Mouse (Mus musculus): ENCODE data around the gene Wdr59.

DNA sequence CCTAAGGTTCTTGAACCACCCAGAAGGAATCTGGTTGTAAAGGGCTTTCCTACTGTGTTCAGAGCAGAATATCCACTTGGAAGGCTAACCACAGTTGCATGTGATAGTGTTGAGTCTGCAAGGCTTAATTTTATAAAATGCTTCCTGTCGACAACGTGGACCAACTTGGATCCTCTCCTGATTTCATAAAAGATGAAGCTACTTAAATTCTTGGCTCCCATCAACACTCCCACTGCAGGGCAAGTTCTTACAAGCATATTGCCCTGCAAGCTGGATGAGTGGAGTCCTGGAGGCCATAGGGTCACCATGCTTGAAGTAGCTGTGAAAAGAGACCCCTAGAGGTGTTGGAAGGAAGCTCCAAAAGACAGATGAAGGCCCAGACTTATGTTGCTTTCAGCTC is 99.3 kb downstream of the Wdr59 start:
- TF ChIP-seq CTCF (IDR thresholded peaks at IDR 0.05) (no peak), POLR2A (IDR thresholded peaks at IDR 0.05; ENCODE audit: insufficient read depth, low read depth, low read length) (no peak), EP300 (IDR thresholded peaks at IDR 0.05; ENCODE audit: insufficient read depth, low read depth, low read length) (no peak)
